Comparison of ENCODE assay signal across 24 mouse cellular contexts in genomic region chr10:5571332-5571731, GRCm38 (mm10). TPM values are rescaled to one million over a fixed set of nuclear protein-coding genes. Genes with fewer than 3 reads are reported as not detected.
A peak's percentile ranks its signal among the peaks of the same experiment; 100 is the strongest.
DNase-seq lines count a peak whose midpoint lies in the region; ATAC-seq and TF ChIP-seq lines count a peak whose summit lies in the region.
"Had no signal": no experiment of that assay in that cellular context is flagged by ENCODE, and none has a peak within 500 bp of the region (broad histone marks: within the 10 kb centered on the region; RNA-seq: fewer than 3 reads in every experiment).

No protein-coding gene starts in this region.

- H3K4me1 ChIP-seq in kidney, postnatal 0 days (replicated peaks; ENCODE audit: insufficient read depth, low read length): no peaks in the 10 kb centered on the region
- no peaks in the 10 kb centered on the region for H3K4me1 ChIP-seq in forebrain, embryonic 16.5 days (replicated peaks; ENCODE audit: control insufficient read depth, insufficient read depth, low read length)
- H3K4me1 ChIP-seq: forebrain, embryonic 10.5 days; forebrain, embryonic 13.5 days; hindbrain, embryonic 13.5 days had no signal

- TF ChIP-seq CTCF in kidney, postnatal 0 days (IDR thresholded peaks at IDR 0.05; ENCODE audit: low read depth): no peak

- H3K4me2 ChIP-seq in kidney, postnatal 0 days (ENCODE audit: low read length): no peak overlapping the region
- no peak overlapping the region for H3K4me2 ChIP-seq in forebrain, embryonic 16.5 days (ENCODE audit: low read length)
- H3K4me2 ChIP-seq: forebrain, embryonic 13.5 days; heart, embryonic 11.5 days; hindbrain, embryonic 13.5 days had no signal

- WGBS in kidney, postnatal 0 days: 17% methylated on average over 5 of the region's 5 CpGs
- 85% methylated on average over 5 of the region's 5 CpGs for WGBS in forebrain, embryonic 16.5 days

- no peaks in the 10 kb centered on the region for H3K36me3 ChIP-seq in kidney, postnatal 0 days (ENCODE audit: insufficient read depth, low read length)
- no peaks in the 10 kb centered on the region for H3K36me3 ChIP-seq in forebrain, embryonic 16.5 days (ENCODE audit: control insufficient read depth, insufficient read depth)
- H3K36me3 ChIP-seq: forebrain, embryonic 10.5 days; hindbrain, embryonic 13.5 days had no signal

- H3K27me3 ChIP-seq in kidney, postnatal 0 days (ENCODE audit: insufficient read depth, low read length): no peaks in the 10 kb centered on the region
- H3K27me3 ChIP-seq in forebrain, embryonic 16.5 days (replicated peaks; ENCODE audit: control insufficient read depth, insufficient read depth, low read length): no peaks in the 10 kb centered on the region
- H3K27me3 ChIP-seq: forebrain, embryonic 13.5 days; hindbrain, embryonic 13.5 days had no signal

- H3K9me3 ChIP-seq in kidney, postnatal 0 days (replicated peaks; ENCODE audit: low read length): no peaks in the 10 kb centered on the region
- no peaks in the 10 kb centered on the region for H3K9me3 ChIP-seq in forebrain, embryonic 16.5 days (ENCODE audit: control insufficient read depth, low read length)
- H3K9me3 ChIP-seq: forebrain, embryonic 10.5 days; forebrain, embryonic 13.5 days; hindbrain, embryonic 13.5 days had no signal

- H3K9ac ChIP-seq in kidney, postnatal 0 days (ENCODE audit: low read depth, low read length): no peak overlapping the region
- H3K9ac ChIP-seq in forebrain, embryonic 16.5 days (replicated peaks; ENCODE audit: low read depth, low read length): no peak overlapping the region
- H3K9ac ChIP-seq: forebrain, embryonic 13.5 days; forebrain, postnatal 0 days; hindbrain, embryonic 13.5 days had no signal

- H3K4me3 ChIP-seq in kidney, postnatal 0 days (replicated peaks; ENCODE audit: low read depth, low read length): no peak overlapping the region
- H3K4me3 ChIP-seq in forebrain, embryonic 16.5 days (replicated peaks; ENCODE audit: low read length): no peak overlapping the region
- H3K4me3 ChIP-seq: forebrain, embryonic 10.5 days; forebrain, embryonic 13.5 days; gastrocnemius, adult 2 months; hindbrain, embryonic 13.5 days had no signal

- peak; percentile 66; the same call in 1 of the 2 replicates for ATAC-seq in kidney, postnatal 0 days (replicated peaks; ENCODE audit: low FRiP score, low read depth)
- ATAC-seq in megakaryocyte progenitor cell, adult 5-6 weeks (replicated peaks; ENCODE audit: poor library complexity): 0 out of 2 replicates have a peak, but pooled peaks have one; percentile 31
- no peak for ATAC-seq in forebrain, embryonic 16.5 days
- ATAC-seq: CD4-positive, CD25-positive, alpha-beta regulatory T cell, adult 4 months; forebrain, embryonic 13.5 days; forebrain, postnatal 0 days; hindbrain, embryonic 16.5 days had no signal

- no peak for DNase-seq in kidney, postnatal 0 days (ENCODE audit: low spot score)
- no peak for DNase-seq in kidney, postnatal 10 days
- DNase-seq in 3134 (ENCODE audit: extremely low read depth, insufficient read length, low spot score) (peak; percentile 8), 416B (ENCODE audit: low read depth) (peak; percentile 86)
- DNase-seq: adrenal gland, adult 2 months; adrenal gland, postnatal 25 days; B cell, adult 2 months; cerebellum, adult 11-12 months; cerebellum, adult 8-10 months; cerebellum, postnatal 10 days; cerebellum, postnatal 36 days; forebrain, postnatal 0 days; gastrocnemius, adult 2 months; gastrocnemius, postnatal 14 days; heart, adult 11 months had no signal

- H3K27ac ChIP-seq in kidney, postnatal 0 days: no peak overlapping the region
- H3K27ac ChIP-seq in forebrain, embryonic 16.5 days (ENCODE audit: low read length): no peak overlapping the region
- H3K27ac ChIP-seq: forebrain, embryonic 10.5 days; forebrain, embryonic 13.5 days; gastrocnemius, adult 2 months; hindbrain, embryonic 13.5 days had no signal

RNA-seq across cellular contexts. Expression of gene Syne1, which starts 20.1 kb away (rescaled TPM):
- polyA plus RNA-seq in kidney, postnatal 0 days (2015; fragmentation: Nextera tagmentation; extraction: Ambion mirVana): 5.2 and 5.6 TPM in 2 replicates
- total RNA-seq in megakaryocyte progenitor cell, adult 5-6 weeks (2015): 36.1 and 37.0 TPM in 2 replicates
- 41.6 and 48.4 TPM in 2 replicates for total RNA-seq in megakaryocyte progenitor cell, adult 5-6 weeks (2017)
- 5.6 and 7.5 TPM in 2 replicates for polyA plus RNA-seq in forebrain, embryonic 16.5 days (2015; fragmentation: Nextera tagmentation; extraction: Ambion mirVana)

RNA-seq across cellular contexts. Expression of gene Myct1, which starts 22.2 kb away (rescaled TPM):
- 12.2 and 12.4 TPM in 2 replicates for polyA plus RNA-seq in kidney, postnatal 0 days (2015; fragmentation: Nextera tagmentation; extraction: Ambion mirVana)
- 2.9 and 7.4 TPM in 2 replicates for total RNA-seq in megakaryocyte progenitor cell, adult 5-6 weeks (2015)
- 1.7 and 2.8 TPM in 2 replicates for total RNA-seq in megakaryocyte progenitor cell, adult 5-6 weeks (2017)
- polyA plus RNA-seq in forebrain, embryonic 16.5 days (2015; fragmentation: Nextera tagmentation; extraction: Ambion mirVana): 0.61 and 1.3 TPM in 2 replicates
- total RNA-seq: MEL had no signal
- polyA plus RNA-seq: CD4-positive, CD25-positive, alpha-beta regulatory T cell, adult 4 months had no signal

Comparison
In these comparisons a context has a peak if more than half of its experiments do, and no peak if none do; other contexts are left out.
1. DNase-seq: peak in 3134 (single experiment) and 416B (single experiment); none in kidney, postnatal 0 days (single experiment) and kidney, postnatal 10 days (single experiment).